Mouse (Mus musculus) urinary bladder, adult 18-20 months (tissue): Measurements from ENCODE around the gene Synpr.
A peak's percentile ranks its signal among the peaks of the same experiment; 100 is the strongest.
"Not testable (repeated sequence)": the region's sequence is repeated elsewhere in the genome, so short reads cannot be mapped to it uniquely, and the experiment has no call there.

Experiments
- DNase-seq, 2 experiments: peaks; one replicate each; pipeline ENCODE4 v3.0.0; 2022; ENCODE audit warnings: low spot score in 2 of 2, mixed read lengths in 2 of 2

The Synpr gene

GRCm38 (mm10) chr14:13284091-13284844 is at the start of gene Synpr:
Synpr (plus strand) TSS chr14:13284780.
- DNase-seq, result no peak

- peak in 1 of 2 experiments; percentile 1 for DNase-seq
These were observed 47.7 kb upstream of the Synpr start for GRCm38 (mm10) chr14:13236929-13237328.

GRCm38 (mm10) chr14:13247431-13247830 is 37.1 kb upstream of the Synpr start:
- no peak for DNase-seq

GRCm38 (mm10) chr14:13249361-13249760 is 35.2 kb upstream of the Synpr start:
- DNase-seq, result no peak

GRCm38 (mm10) chr14:13252594-13252993 is 32.0 kb upstream of the Synpr start:
- DNase-seq, result no peak

GRCm38 (mm10) chr14:13254741-13255140 is 29.8 kb upstream of the Synpr start:
- DNase-seq, result not testable (repeated sequence)

- DNase-seq, result no peak
These were observed 22.2 kb upstream of the Synpr start for GRCm38 (mm10) chr14:13262406-13262805.

GRCm38 (mm10) chr14:13266331-13266730 is 18.2 kb upstream of the Synpr start:
- no peak for DNase-seq

GRCm38 (mm10) chr14:13267181-13267580 is 17.4 kb upstream of the Synpr start:
- DNase-seq, result no peak

- DNase-seq, result no peak
These were observed 1.4 kb upstream of the Synpr start for GRCm38 (mm10) chr14:13283211-13283610.

GRCm38 (mm10) chr14:13284845-13285198 is 242 bp downstream of the Synpr start:
- no peak for DNase-seq

GRCm38 (mm10) chr14:13285341-13286130 is 956 bp downstream of the Synpr start:
- no peak for DNase-seq

GRCm38 (mm10) chr14:13294200-13294599 is 9.6 kb downstream of the Synpr start:
- no peak for DNase-seq

- DNase-seq, result no peak
These were observed 29.7 kb downstream of the Synpr start for GRCm38 (mm10) chr14:13314323-13314722.

GRCm38 (mm10) chr14:13328461-13328860 is 43.9 kb downstream of the Synpr start:
- DNase-seq, result no peak

- no peak for DNase-seq
These were observed 48.1 kb downstream of the Synpr start for GRCm38 (mm10) chr14:13332497-13333306.

- DNase-seq, result no peak
These were observed 48.8 kb downstream of the Synpr start for GRCm38 (mm10) chr14:13333372-13333771.

- DNase-seq, result no peak
These were observed 51.6 kb downstream of the Synpr start for GRCm38 (mm10) chr14:13336162-13336561.

- DNase-seq, result no peak
These were observed 56.1 kb downstream of the Synpr start for GRCm38 (mm10) chr14:13340688-13341087.

GRCm38 (mm10) chr14:13344240-13344639 is 59.7 kb downstream of the Synpr start:
- DNase-seq, result no peak

GRCm38 (mm10) chr14:13349170-13349865 is 64.7 kb downstream of the Synpr start:
- no peak for DNase-seq

- DNase-seq, result peak in 1 of 2 experiments; percentile 6
These were observed 69.6 kb downstream of the Synpr start for GRCm38 (mm10) chr14:13354154-13354553.
